Mouse (Mus musculus) hindbrain, embryonic 10.5 days (tissue): ENCODE measurements around the gene Aldh3b3. TPM values are rescaled to one million over a fixed set of nuclear protein-coding genes. Genes with fewer than 3 reads are reported as not detected.

Experiments used
- DNase-seq: peaks from one replicate; pipeline ENCODE4 v3.0.0-alpha.2; 2017; ENCODE audit warnings: low spot score
- H3K27ac ChIP-seq: fragments of 300-500 bp; sonication (generic); 2 replicates; pipeline ENCODE4 v1.5.1; 2016; ENCODE audit warnings: mild to moderate bottlenecking, moderate library complexity
- H3K27me3 ChIP-seq: fragments of 300-500 bp; sonication (generic); 2 replicates; pipeline ENCODE4 v1.6.1; 2016; ENCODE audit warnings: mild to moderate bottlenecking; ENCODE audit not compliant: poor library complexity, insufficient read depth, severe bottlenecking
- H3K36me3 ChIP-seq: fragments of 300-500 bp; sonication (generic); 2 replicates; pipeline ENCODE4 v1.6.1; 2016; ENCODE audit warnings: mild to moderate bottlenecking, moderate library complexity
- H3K4me1 ChIP-seq: fragments of 300-500 bp; sonication (generic); replicated peaks from 2 replicates; pipeline ENCODE4 v1.6.1; 2016; ENCODE audit warnings: mild to moderate bottlenecking
- H3K4me3 ChIP-seq: fragments of 300-500 bp; sonication (generic); 2 replicates; pipeline ENCODE4 v1.5.1; 2016; ENCODE audit warnings: mild to moderate bottlenecking, moderate library complexity
- H3K9me3 ChIP-seq: fragments of 300-500 bp; sonication (generic); 2 replicates; pipeline ENCODE4 v1.6.1; 2016; ENCODE audit warnings: mild to moderate bottlenecking, moderate library complexity
- WGBS: fragments of 180-500 bp; shearing (Covaris S2); methylation state at CpG from one replicate; pipeline ENCODE4 v1.1.7; 2016; 5-methylcytosine and 5-hydroxymethylcytosine counted together
- polyA plus RNA-seq: library from polyadenylated mRNA; unstranded; fragments of >200 nt; fragmentation: Nextera tagmentation; extraction: Ambion mirVana; gene quantifications from 2 replicates; pipeline ENCODE4 v1.2.1, GENCODE M21; 2016

Aldh3b3 gene
- polyA plus RNA-seq, 1 experiment from 2014 or later, result not detected

DNA sequence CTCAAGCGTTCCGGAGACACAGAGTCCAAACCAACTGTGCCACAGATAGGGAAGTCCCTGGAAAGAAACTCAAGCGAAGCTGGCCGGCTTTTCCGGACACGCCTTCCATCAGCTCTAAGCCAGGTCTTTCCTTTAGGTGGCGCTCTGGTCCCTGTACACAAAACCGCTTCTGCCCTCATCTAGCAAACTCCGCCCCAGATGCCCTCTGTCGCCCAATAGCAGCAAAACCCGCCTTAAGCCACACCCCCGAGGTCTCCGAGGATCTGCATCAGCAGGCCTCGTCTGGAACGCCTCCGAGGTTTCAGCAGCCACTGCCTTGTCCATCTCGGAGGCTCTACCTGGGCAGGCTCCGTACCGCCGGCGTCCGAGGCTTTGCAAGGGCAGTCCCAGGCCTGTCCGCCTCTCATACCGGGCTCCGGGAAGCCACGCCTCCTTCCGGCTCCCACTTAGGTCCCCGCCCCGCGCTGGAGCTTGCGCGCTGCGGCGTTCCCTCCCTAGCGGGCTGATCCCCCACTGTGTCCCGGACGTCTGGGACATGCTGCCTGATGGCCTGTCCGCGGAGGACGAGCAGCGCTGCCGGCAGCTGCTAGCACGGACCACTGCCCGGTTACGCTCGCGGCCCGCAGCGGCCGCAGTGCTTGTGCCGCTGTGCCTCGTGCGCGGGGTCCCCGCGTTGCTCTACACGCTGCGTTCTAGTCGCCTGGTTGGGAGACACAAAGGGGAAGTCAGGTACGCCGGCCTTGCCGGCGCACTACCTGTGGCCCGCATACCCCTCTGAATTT, 41.9 kb downstream of the Aldh3b3 start, which contains the start of the genes Nudt8 and Gm49405:
TSS of gene Nudt8 (plus strand) at position 462 of the 782 bp plus-strand sequence.
TSS of gene Gm49405 (plus strand) at position 508 of the 782 bp plus-strand sequence.
- under 1% methylated on average over 64 of the region's 64 CpGs for WGBS
- Histone ChIP-seq H3K4me1 (peaks cover 39% of the 10 kb centered on the region), H3K27me3 (peaks cover 6% of the 10 kb centered on the region; the same call in 1 of the 2 replicates), H3K9me3 (no peaks in the 10 kb centered on the region), H3K27ac (peak within 1 kb of the TSS; percentile 94), H3K36me3 (peaks cover 8% of the 10 kb centered on the region; the same call in 1 of the 2 replicates), H3K4me3 (peak within 1 kb of the TSS; percentile 74)
- peak; percentile 97 for DNase-seq

DNA sequence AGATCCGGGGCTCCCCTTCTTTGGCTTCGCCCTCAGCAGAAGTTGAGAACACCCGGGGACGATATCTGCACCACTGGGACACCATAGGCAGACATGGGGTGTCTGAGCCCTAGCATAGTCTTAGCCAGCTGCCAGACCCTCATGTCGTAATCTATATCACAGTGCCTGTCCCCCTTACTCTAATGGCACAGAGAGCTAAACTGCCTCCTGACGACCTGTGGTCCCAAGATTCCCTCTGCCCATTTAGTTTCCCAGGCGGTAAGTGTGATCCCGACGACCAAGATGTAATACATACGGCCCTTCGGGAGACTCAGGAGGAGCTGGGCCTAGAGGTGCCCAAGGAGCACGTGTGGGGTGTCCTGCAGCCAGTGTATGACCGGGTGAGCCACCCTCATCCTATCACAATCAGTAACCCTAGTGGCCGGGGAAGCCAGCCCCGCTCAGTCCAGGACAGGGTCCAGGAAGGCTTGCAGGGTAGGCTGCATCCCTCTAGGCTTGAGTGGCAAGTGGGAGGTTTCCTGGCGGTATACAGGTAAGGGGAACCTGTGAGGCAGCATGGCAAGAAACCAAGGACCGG, 42.6 kb downstream of the Aldh3b3 start:
- DNase-seq, result peak; percentile 27
- H3K27me3 ChIP-seq, result peaks cover 6% of the 10 kb centered on the region; the same call in 1 of the 2 replicates
- H3K27ac ChIP-seq, result peak overlapping the region; percentile 94
- peaks cover 14% of the 10 kb centered on the region for H3K36me3 ChIP-seq
- H3K4me1 ChIP-seq, result peaks cover 35% of the 10 kb centered on the region
- peak overlapping the region; percentile 74 for H3K4me3 ChIP-seq
- 21% methylated on average over 17 of the region's 17 CpGs for WGBS
- no peaks in the 10 kb centered on the region for H3K9me3 ChIP-seq

DNA sequence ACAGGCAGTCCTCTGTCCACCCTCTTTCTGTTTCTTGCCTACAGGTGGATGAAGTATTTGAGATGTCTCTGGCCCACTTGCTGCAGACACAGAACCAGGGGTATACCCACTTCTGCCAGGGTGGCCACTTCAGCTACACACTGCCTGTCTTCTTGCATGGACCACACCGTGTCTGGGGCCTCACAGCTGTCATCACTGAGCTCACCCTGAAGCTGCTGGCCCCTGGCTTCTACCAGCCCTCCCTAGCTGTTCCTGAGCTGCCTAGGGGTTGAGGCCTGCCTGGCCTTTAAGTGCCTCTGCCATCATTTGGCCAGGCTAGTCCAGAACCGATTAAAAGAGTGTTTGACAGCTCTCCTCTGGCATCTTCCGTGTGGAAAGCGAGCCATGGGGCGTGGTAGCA, 43.3 kb downstream of the Aldh3b3 start:
- peak overlapping the region; percentile 94; the same call in 1 of the 2 replicates for H3K27ac ChIP-seq
- peaks cover 32% of the 10 kb centered on the region for H3K4me1 ChIP-seq
- peaks cover 6% of the 10 kb centered on the region; the same call in 1 of the 2 replicates for H3K27me3 ChIP-seq
- H3K4me3 ChIP-seq, result peak overlapping the region; percentile 74
- H3K9me3 ChIP-seq, result no peaks in the 10 kb centered on the region
- 90% methylated on average over 5 of the region's 5 CpGs for WGBS
- H3K36me3 ChIP-seq, result peaks cover 21% of the 10 kb centered on the region
- DNase-seq, result no peak

DNA sequence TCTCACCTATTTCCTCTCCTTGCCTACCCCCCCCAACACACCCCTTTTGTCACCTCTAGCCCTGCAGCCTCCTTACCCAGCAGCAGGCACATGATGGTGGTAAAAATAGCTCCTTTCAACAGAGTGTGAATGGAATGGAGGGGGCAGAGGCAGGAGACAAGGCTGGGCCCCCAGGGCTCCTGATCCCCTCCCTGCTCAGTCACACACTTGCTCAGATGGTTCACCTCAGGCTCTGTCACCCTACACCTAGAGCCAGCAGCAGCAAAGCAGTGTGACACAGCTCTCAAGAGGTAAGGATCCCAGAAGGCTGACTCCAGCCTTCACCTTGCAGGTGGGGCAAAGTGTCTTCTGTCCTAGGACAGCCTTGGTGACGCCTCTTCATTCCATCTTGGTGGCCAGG, 44.7 kb downstream of the Aldh3b3 start, which contains the start of gene Doc2g:
TSS of gene Doc2g (plus strand) at position 202 of the 400 bp plus-strand sequence.
- 75% methylated on average over 1 of the region's 1 CpGs for WGBS

DNA sequence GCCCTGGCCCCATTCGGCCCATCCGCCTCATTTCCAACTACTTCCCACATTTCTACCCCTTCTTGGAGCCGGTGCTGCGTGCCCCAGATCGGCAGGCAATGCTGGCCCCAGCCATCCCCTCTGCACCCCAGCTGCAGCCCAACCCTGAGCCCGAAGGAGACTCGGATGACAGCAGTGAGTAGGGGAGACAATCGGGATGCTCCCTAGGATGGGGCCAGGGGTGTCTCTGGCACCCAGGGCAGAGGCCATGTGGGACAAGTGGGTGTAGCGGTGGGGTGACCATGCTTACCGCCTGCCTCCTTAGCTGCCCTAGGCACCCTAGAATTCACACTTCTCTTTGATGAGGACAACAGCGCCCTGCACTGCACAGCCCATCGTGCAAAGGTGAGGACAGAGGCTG, 45.2 kb downstream of the Aldh3b3 start:
- H3K4me1 ChIP-seq, result peaks cover 29% of the 10 kb centered on the region
- H3K4me3 ChIP-seq, result no peak overlapping the region
- DNase-seq, result no peak
- H3K36me3 ChIP-seq, result peaks cover 40% of the 10 kb centered on the region
- peaks cover 6% of the 10 kb centered on the region; the same call in 1 of the 2 replicates for H3K27me3 ChIP-seq
- H3K9me3 ChIP-seq, result no peaks in the 10 kb centered on the region
- whole genome bisulfite sequencing, result 78% methylated on average over 12 of the region's 12 CpGs
- 0 out of 2 replicates have a peak overlapping the region, but pooled peaks have one; percentile 31 for H3K27ac ChIP-seq

More for the DNA sequence above, 44.7 kb downstream of the Aldh3b3 start, which contains the start of gene Doc2g:
- H3K36me3 ChIP-seq, result peaks cover 35% of the 10 kb centered on the region
- H3K4me1 ChIP-seq, result peaks cover 29% of the 10 kb centered on the region
- H3K27me3 ChIP-seq, result peaks cover 6% of the 10 kb centered on the region; the same call in 1 of the 2 replicates
- no peak within 1 kb of the TSS for H3K4me3 ChIP-seq
- 0 out of 2 replicates have a peak within 1 kb of the TSS, but pooled peaks have one; percentile 31 for H3K27ac ChIP-seq
- no peaks in the 10 kb centered on the region for H3K9me3 ChIP-seq
- no peak for DNase-seq

GRCm38 (mm10) chr19:4004331-4004730, 45.9 kb downstream of the Aldh3b3 start:
- no peak overlapping the region for H3K27ac ChIP-seq
- peaks cover 25% of the 10 kb centered on the region for H3K4me1 ChIP-seq
- 0 out of 2 replicates have a peak, but pooled peaks cover 1% of the 10 kb centered on the region for H3K27me3 ChIP-seq
- DNase-seq, result no peak
- H3K36me3 ChIP-seq, result peaks cover 47% of the 10 kb centered on the region
- 86% methylated on average over 15 of the region's 15 CpGs for WGBS
- no peaks in the 10 kb centered on the region for H3K9me3 ChIP-seq
- no peak overlapping the region for H3K4me3 ChIP-seq

DNA sequence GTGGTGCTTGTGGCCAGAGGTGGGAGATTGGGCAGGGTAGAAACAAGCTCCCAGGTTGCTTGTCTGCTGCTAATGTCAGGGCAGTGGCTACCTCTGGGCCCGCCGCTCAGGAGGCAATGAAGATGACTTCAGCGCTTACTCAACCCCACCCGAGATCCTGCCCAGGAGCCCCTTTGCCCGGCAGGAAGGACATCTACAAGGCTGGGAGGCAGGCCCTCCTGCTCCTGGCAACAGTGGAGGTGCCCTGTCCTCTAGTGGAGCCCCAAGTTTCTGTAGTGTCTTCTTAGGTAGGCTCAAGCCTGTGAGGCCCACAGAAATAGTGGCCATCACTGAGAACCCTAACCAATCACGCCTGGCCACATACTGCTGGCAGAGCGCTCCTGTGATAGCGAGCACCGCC, 46.6 kb downstream of the Aldh3b3 start:
- H3K27ac ChIP-seq, result no peak overlapping the region

GRCm38 (mm10) chr19:4005971-4006370, 47.5 kb downstream of the Aldh3b3 start:
- H3K4me3 ChIP-seq, result no peak overlapping the region
- H3K9me3 ChIP-seq, result no peaks in the 10 kb centered on the region
- WGBS, result 94% methylated on average over 8 of the region's 8 CpGs
- H3K27ac ChIP-seq, result no peak overlapping the region
- H3K36me3 ChIP-seq, result peaks cover 63% of the 10 kb centered on the region
- H3K27me3 ChIP-seq, result no peaks in the 10 kb centered on the region
- no peak for DNase-seq
- H3K4me1 ChIP-seq, result peaks cover 12% of the 10 kb centered on the region

More for the DNA sequence above, 46.6 kb downstream of the Aldh3b3 start:
- no peak for DNase-seq
- H3K4me1 ChIP-seq, result peaks cover 18% of the 10 kb centered on the region
- H3K36me3 ChIP-seq, result peaks cover 55% of the 10 kb centered on the region
- WGBS, result 93% methylated on average over 9 of the region's 9 CpGs
- no peaks in the 10 kb centered on the region for H3K9me3 ChIP-seq
- no peak overlapping the region for H3K4me3 ChIP-seq
- no peaks in the 10 kb centered on the region for H3K27me3 ChIP-seq

DNA sequence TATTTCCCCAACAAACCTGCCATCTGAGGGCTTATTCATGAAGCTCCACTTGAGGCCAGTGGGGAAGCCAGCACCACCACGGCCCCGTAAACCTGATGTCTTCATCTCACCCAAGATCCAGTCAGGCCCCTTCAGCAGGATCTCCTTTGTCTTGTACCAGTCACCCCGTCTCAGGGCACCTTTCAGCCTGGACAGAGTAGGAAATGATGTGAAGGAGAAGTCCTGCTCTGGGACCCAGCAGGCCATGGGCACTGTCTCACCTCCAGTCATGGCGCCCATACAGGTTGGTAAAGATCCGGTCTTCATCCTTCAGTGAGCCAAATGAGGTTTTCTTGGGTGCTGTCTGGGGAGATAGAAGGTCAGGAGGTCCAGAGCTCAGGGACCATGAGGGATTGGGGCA, 52.6 kb downstream of the Aldh3b3 start:
- no peak for DNase-seq
- Histone ChIP-seq H3K9me3 (no peaks in the 10 kb centered on the region), H3K27me3 (no peaks in the 10 kb centered on the region), H3K4me1 (peaks cover 25% of the 10 kb centered on the region), H3K36me3 (peaks cover 51% of the 10 kb centered on the region), H3K27ac (no peak overlapping the region), H3K4me3 (peak overlapping the region; percentile 94; the same call in 1 of the 2 replicates)
- 91% methylated on average over 5 of the region's 5 CpGs for WGBS

- Histone ChIP-seq H3K27ac (peak within 1 kb of the TSS; percentile 87), H3K36me3 (peaks cover 37% of the 10 kb centered on the region), H3K27me3 (no peaks in the 10 kb centered on the region), H3K4me1 (peaks cover 25% of the 10 kb centered on the region), H3K9me3 (no peaks in the 10 kb centered on the region), H3K4me3 (peak within 1 kb of the TSS; percentile 94)
- peak; percentile 98 for DNase-seq
- WGBS, result under 1% methylated on average over 45 of the region's 45 CpGs
These were observed 54.1 kb downstream of the Aldh3b3 start, which contains the start of gene Ndufv1 for GRCm38 (mm10) chr19:4012432-4013022. TSS of gene Ndufv1 (minus strand) at chr19:4012806.

- no peak for DNase-seq
- peaks cover 32% of the 10 kb centered on the region for H3K36me3 ChIP-seq
- peak overlapping the region; percentile 83 for H3K27ac ChIP-seq
- 21% methylated on average over 9 of the region's 9 CpGs for WGBS
- peaks cover 25% of the 10 kb centered on the region for H3K4me1 ChIP-seq
- H3K9me3 ChIP-seq, result no peaks in the 10 kb centered on the region
- H3K27me3 ChIP-seq, result no peaks in the 10 kb centered on the region
- H3K4me3 ChIP-seq, result peak overlapping the region; percentile 94
These were observed 54.6 kb downstream of the Aldh3b3 start for GRCm38 (mm10) chr19:4013066-4013465.

- peaks cover 14% of the 10 kb centered on the region for H3K36me3 ChIP-seq
- DNase-seq, result no peak
- no peaks in the 10 kb centered on the region for H3K9me3 ChIP-seq
- H3K4me3 ChIP-seq, result no peak overlapping the region
- H3K4me1 ChIP-seq, result peaks cover 36% of the 10 kb centered on the region
- H3K27ac ChIP-seq, result peak overlapping the region; percentile 19; the same call in 1 of the 2 replicates
- H3K27me3 ChIP-seq, result no peaks in the 10 kb centered on the region
These were observed 56.4 kb downstream of the Aldh3b3 start for GRCm38 (mm10) chr19:4014802-4015201.
